Mouse (Mus musculus) left cerebral cortex, adult 18-20 months (tissue): ENCODE results near the gene Aqp11. TPM values are rescaled to one million over a fixed set of nuclear protein-coding genes. Genes with fewer than 3 reads are reported as not detected.

ENCODE experiments used
- DNase-seq, 2 experiments: peaks; one replicate each; pipeline ENCODE4 v3.0.0; 2021 to 2022; ENCODE audit warnings: low spot score in 2 of 2, mixed read lengths in 1 of 2
- long read RNA-seq, 2 experiments: library from polyadenylated mRNA; stranded (forward); transcript quantifications; one replicate each; pipeline ENCODE4 v2.0.0; 2021
- total RNA-seq, 2 experiments: library from RNA; stranded (reverse); gene quantifications; 2 replicates each; pipeline ENCODE4 v1.2.3; 2021

Aqp11 gene
- total RNA-seq, result 10 to 100 TPM; 26.4 to 27.9 TPM
- long read RNA-seq, experiment 1, transcript Aqp11-205 (3 exons, 3,737 nt), result major isoform, 32 of 33 reads
- long read RNA-seq, experiment 1, partial matches to known transcripts, result 1 of 33 reads
- long read RNA-seq, experiment 1, other reads (novel, unspliced or antisense), result 0 of 33 reads
- long read RNA-seq, experiment 2, transcript Aqp11-205 (3 exons, 3,737 nt), result major isoform, 30 of 36 reads
- long read RNA-seq, experiment 2, partial matches to known transcripts, result 1 of 36 reads
- long read RNA-seq, experiment 2, other reads (novel, unspliced or antisense), result 5 of 36 reads

DNA sequence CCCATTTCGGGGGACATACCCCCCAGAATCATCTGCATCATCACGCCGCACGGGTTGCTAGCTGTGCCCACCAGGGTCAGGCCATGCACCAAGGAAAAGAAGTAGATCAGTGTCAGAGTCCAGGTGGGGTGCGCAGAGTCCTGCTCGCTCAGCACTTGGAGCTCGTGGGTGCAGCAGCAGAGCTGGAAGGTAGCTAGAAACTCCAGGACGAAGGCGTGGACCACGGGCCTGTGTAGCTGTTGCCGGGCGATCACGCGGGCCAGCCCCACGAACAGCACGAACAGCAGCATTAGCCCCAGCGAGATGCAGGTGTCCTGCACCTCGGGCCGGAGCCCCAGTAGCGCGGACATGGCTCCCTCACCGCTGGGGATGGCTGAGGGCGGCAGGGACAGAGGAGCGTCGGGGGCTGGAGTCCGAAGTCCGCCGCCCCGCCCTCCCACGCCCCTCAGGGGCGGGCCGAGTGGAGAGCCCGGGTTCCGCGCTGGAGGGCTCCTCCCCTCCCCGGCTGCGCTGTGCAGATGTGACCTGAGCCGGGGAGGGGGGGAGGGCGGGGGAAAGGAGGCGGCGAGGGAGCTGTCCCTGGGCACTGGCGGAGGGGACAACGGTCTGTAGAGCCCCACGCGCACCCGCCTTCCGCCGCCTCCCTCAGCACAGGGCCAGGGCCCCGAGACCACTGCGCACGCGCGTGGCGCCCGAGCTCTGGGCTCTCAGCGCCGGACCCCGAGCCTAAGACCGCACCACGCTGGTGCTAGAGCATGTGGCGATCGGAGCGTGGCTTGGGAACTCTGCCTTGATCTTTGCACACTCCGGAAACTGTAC, at the start of gene Aqp11:
TSS of gene Aqp11 (minus strand) at position 652 of the 819 bp plus-strand sequence.
- DNase-seq, result peak; percentile 70 to 80

DNA sequence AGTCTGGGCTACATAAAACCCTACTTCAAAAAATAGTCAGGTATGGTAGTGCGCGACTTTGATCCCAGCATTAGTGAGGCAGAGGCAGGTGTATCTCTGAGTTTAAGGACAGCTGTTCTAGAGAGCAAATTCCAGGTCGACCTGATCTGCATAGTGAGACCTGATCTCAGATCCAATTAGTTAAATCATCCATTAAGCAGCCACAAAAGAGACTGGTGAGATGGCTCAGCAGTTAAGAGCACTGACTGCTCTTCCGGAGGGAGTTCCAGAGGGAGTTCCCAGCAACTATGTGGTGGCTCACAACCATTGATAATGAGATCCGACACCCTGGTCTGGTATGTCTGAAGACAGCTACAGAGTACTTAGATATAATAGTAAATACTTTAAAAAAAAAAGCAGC, 45.4 kb upstream of the Aqp11 start:
- no peak for DNase-seq

DNA sequence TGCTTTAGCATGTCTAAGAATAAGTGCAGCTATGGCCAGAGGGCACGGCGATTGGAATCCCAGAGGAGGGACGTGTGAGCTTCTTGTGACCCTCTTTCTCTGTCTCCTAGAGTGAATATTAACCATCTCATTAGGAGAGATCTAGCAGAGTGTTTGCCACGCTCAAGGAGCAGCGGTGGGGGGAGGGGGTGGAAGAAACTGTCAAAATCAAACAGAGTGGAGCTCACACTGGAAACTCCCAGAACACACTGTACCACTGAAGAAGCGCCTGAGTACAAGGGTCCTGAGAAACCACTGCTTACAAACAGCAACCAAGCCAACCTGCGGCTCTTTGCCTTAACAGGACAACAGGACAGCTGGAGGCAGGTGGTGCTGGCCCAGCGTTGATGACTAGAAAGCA, 43.4 kb upstream of the Aqp11 start:
- DNase-seq, result no peak

DNA sequence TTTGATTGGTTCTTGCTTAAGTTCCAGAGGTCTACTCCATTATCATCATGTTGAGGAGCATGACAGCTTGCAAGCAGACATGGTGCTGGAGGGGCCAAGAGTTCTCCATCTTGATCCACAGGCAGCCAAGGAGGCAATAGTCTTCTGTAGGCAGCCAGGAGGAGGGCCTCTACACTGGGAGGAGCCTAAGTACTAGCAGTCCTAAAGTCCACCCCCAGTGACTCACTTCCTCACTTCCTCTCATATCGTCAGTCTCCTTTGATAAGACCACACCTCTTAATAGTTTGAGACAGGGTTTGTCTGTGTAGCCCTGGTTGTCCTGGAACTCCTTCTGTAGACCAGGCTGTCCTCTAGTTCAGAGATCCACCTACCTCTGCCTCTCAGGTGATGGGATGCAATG, 42.7 kb upstream of the Aqp11 start:
- DNase-seq, result no peak

DNA sequence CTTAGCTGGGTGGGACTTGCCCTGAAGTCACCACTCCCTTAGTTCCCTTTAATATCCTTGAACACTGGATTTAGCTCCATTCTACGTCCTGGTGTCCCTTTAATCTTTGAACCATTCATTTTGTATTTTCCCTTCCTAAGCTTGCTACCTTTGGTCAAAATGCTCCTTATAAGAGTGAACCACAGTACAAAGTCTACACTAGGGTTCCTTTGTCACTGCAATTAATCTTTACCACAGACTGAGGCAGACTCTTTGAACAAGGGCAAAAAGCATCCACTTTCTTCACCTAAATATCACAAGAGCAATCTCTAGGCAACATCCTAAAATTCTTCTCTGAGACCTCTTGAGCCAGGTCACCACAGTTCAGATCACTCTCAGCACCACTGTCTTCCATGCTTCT, 42.1 kb upstream of the Aqp11 start:
- DNase-seq, result no peak

DNA sequence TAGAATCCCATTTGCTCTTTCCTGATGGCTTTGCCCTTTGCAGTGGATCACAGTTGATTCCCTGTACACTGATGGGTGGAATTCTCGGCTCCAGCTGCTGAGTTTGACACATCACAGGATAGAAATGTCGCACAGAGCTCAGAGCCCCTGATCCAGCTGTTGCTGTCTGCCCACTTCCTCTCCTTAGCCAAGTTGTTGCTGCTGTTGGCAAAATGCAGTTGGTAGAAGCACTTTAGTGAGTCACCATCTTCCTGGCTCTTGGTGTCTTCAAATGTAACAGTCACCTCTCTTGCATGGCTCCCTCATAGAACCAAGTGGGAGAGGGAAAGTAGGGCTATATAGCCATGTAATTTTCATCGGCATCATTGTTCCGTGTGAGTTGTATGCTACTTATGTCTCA, 39.1 kb upstream of the Aqp11 start:
- DNase-seq, result no peak

DNA sequence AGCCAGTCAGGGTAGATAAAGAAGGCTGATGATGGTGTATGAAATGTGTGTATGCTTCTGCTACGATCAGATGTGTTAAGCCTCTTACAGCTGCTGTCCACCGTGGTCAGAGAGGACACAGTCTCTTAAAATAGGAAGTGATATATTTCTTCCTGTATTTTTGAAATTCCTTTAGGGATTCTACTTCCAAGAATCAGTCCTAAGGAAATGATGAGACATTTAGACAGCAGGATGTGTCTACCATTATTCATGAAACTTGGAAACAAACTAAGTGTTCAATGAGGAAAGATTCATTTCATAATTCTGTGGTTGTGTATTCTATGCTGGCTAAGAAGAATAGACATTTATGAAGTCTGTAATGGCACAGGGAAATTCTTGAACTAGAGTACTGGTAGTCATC, 37.8 kb upstream of the Aqp11 start:
- no peak for DNase-seq

DNA sequence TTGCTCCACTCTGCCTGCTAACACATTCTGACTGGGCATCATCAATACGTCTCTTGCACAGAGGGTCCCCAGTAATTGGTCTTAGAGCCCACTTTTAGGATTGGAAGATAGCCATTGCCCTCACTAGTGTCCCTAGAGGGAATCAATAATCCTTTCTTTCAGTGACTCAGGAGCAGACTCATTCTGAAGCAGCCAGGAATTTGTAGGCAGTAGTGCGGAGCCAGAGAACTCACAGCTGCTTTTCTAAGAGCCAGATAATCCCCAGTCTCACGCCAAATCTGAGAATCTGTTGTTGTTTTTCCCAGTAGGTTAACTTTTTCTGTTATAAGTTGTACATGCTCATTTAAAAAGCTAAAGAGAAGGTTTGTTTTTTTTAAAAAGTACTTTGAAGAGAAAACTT, 37.3 kb upstream of the Aqp11 start:
- DNase-seq, result no peak

DNA sequence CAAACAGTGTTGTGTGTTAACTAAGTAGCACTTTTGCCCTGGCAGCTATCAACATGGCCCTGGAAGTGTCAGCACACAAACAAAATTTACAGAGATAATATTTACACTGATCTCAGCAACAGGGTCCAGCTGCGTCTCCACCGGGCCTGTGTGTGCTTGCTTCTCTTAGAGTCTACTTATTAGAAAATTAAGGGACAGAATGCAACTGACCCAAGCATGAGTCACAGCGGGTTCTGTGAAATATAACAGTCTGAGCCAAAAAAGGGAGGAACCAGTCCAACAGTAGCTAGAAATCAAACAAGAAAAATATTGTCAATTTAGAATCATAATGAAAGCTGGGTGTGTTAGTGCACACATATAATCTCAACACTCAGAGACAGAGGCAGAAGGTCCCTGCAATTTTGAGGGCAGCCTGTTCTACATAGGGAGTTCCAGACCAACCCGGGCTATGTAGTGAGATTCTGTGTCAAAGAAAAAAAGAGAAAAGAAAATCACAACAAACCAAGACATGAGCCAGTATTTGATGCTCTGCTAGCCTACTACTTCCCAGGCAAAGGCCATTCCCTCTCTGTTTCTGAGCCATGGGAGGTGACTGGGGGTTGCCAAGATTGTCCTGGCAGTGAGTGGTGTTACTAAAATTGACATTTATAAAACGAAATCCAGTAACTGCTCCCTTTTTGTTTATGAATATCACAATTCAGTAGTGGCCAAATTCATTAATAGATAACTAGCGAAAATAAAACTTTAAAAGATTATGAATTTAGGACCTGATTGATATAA, 32.9 kb upstream of the Aqp11 start:
- no peak for DNase-seq

DNA sequence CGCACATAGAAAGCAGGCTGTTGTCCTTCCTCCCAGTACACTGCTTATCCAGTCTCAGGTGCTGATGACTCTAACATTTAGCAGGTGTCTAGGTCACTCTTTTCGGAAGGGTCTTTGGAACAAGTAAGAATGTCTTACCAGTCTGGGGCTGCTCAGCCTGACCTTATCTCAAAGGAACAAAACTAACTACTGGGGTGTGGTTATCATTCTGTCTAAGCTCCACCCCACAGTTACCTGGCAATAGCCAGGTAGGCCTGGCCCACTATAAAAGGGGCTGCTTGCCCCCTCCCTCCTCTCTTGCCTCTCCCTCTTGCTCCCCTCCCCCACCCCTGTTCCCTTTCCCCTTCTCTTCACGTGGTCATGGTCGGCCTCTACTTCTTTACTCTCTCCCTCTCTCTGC, 30.9 kb upstream of the Aqp11 start:
- DNase-seq, result no peak

DNA sequence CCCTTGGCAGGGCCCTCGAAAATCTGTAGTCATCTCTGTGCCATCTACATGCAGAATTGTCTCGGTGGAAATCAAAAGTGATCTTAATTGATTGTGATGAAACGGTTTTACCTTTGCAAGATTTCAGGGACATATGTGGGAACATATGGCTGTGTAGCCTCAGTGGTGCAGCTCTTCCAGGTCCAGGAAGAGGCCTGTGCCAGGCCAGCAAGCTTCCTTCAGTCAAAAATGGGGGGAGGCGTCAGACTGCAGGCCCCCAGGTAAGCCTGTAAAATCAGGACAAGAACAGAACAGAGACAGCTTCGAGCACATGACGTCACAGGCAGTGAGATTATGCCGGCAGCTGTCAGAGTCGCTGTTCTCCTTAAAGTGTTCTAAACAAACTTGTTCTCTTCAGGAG, 29.8 kb upstream of the Aqp11 start:
- no peak for DNase-seq

DNA sequence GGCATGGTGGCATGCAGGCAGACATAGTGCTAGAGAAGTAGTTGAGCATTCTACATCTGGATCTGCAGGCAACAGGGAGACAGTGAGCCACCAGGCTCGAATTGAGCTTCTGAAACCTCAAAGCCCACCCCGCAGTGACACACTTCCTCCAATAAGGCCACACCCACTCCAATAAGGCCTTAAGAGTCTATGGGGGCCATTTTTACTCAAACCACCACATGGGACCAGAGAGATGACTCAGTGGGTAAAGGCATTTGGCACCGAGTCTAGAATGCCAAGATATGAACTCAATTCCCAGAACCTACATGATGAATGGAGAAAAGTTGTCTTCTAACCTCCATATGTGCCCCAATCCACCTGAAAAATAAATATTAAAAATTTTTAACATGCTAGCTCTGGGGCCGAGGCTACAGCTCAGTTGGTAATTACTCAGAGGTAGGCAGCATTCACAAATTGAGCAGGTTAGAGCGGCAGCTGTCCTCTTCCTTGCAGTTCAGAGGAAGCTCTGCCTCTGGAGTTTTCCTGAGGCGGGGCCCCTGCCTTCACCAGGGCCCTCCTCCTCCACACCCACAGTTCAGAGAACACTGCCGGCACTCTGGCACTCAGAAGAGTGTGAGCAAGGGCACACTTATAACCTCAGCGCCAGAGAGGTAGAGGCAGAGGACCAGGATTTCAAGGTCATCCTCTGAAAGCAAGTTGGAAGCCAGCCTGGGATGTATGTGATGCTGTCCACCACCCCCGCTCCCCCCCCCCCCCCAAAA, 28.5 kb upstream of the Aqp11 start:
- no peak for DNase-seq

DNA sequence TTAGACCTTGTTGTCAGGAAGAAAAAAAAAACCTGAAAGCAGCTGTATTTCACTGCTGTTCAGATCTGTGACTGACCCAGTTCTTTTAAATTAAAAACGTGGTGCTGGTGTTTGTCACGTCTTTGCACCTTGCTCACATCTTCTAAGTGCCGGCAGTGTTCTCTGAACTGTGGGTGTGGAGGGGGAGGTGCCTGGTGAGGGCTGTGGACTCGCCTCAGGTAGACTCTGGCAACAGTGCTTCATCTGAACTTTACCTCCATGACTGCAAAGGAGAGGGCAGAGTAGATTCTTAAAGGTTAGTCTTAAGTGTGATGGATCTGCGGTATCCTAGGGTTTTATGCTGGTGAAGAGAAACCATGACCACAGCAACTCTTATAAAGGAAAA, 27.9 kb upstream of the Aqp11 start:
- DNase-seq, result no peak

DNA sequence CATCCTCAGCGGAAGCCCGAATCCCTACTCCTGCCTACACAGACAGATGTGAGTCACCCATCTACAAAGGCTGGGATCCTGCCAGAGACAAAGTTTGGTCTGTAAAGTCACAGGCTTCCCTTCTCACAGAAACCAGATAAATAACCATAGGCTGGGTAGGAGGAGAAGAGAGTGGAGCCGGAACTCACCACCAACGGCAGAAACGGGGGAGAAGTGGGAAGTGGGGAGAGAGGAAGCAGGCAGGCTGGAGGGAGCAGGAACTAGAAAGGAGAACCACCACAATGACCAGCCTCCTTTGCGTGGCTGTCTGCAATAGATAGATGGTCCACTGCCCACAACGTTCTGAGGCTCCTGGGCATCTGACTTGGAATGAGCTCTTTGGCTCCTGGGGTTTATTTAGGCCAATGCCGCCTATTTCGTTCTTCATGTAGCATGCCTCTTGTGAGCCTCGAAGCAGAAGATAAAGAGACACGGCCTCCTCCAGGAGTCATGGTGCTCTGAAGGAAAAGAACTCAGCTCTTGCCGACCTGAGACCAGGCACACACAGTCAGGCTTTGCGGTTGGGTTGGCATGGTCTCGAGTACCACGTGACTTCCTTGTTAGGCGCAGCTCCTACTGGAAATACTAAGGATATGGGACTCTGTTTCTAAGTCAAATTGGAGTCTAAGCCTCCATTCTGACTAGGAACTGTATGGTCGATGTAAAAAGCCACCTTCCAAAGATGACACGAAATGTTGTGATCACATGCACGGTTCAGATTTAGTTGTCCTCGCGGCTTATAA, 27.3 kb upstream of the Aqp11 start:
- DNase-seq, result peak; percentile 81 to 82

DNA sequence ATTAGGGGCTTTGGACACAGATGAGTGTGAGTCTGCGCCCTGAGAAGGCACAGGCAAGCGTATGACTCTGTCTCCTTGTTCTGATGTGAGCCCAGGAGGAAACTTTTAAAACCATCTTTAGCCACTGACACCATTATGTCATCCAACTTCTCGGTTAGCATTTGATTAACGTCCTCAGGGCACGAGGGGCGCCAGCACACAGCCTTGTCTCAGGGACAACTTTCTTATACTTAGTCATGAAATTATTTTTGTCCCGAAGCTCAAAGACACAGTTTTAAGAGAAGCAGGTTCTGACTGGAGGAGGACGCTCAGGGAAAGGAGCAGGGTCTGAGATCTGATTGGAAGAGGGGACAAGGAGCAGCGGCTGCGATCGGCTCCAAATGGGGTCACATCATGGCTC, 26.5 kb upstream of the Aqp11 start:
- DNase-seq, result no peak

DNA sequence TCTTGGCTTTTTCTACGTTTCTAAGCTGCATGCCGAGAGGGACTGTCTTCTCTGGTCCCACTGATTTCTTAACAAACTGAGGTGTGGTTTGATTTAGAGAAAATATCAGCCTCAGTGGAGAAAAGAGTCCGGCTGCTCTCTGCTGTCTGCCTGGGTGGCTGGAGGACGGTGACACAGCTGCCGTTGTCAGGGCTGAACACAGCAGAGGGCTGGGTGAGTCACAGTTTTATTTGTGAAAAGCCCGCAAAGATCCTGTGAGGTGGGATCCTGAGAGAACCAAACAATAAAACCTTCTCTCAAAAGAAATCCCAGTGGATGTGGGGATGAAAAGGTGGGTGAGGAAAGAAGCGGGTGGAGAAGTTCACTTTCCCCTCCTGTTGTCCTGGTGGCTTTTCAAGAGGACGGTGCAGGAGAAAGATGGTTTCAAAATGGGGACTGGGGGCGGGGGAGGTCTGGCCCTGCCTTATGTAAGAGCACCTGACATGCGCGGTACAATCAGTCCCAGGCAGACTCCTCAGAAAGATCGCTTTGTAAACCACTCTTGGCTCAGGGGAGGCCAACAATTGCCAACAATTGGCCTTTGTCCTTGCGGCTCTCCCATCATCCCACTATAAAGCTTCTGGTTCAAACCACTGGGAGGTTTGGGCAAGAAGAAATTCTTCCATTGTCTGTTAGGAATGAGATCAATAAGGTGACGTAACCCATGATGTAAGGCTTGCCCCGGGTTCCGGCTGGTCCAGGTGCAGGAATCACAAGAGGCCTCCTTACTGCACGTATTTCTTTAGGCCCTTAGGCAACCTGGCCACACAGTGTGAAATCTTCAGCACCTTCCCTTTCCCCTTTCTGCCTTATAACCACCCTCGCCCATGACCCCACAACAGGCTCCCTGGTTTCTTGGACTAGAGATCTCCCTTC, 19.1 kb upstream of the Aqp11 start:
- DNase-seq, result peak in 1 of 2 experiments; percentile 60

DNA sequence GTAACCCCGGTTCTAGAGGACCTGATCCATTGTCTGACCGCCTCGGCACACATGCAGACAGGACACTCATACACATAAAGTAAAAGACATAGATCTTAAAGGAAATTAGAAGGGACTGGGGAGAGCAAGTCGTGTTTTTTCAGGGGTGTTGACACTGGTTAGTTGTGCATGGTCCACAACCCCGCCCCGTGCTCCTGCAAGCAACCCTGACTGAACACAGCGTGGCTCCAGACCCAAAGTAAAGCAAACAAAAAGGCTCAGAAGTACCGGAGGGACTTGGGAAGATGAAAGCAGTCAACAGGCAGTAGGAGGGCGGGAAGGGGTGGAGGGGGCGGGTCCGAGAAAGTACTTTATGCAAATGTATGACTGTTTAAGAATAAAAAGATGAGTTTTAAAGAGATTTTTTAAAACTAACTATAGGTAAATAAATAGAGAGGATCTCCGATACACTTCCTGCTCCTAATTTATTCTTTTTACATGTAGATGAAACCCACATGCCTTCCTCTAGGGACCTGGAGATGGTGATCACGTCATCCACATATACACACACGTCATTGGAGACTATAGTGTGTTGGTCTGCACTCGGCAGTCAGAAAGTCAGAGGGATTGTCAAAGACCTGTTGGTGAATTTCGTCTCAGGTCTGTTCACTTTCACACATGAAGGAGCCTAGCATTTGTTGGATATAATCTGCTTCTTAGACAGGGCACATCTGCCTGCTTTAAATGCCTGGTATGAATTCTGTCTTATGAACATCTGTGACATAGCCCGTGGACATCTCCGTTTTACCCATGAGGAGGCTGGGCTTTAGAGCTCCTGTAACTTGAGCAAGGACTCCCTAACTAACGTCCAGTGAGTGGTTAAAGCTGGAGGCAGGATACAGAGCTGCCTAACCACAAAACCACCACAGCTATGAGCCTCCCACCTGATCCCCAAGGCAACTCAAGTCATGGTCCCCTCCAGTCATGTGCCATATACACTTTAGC, 11.4 kb upstream of the Aqp11 start:
- DNase-seq, result no peak

DNA sequence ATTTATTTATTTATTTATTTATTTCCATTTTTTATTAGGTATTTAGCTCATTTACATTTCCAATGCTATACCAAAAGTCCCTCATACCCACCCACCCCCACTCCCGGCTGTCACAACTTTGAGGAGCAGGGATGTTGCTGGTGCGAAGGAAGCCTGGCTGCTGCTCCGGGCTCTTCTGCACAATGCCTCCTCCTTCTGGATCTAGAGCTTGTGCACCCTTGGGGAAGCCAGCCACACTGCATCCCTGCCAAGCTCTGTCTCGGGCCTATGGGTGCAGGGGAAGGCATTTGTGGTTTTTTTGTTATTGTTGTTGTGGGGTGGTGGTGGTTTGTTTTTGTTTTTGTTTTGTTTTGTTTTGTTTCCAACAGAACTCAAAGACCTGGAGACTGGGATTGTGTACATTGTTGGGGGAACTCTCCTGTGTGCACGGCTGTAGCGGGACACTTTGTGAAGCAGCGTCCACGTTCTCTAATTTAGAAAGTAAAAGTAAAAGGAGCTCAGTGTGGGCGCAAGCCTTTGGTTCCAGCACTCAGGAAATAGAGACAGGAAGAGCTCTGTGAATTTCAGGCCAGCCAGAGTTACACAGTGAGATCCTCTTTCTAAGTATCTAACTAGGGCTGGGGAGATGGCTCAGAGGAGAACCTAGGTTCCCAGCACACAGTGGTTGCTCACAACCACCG, 10.6 kb upstream of the Aqp11 start:
- DNase-seq, result no peak
